Mouse (Mus musculus) lung, postnatal 10 days (tissue): ENCODE data around the gene Cpa4.

Experiments used
- DNase-seq: peaks from one replicate; pipeline ENCODE4 v3.0.0; 2021

Gene Cpa4

DNA sequence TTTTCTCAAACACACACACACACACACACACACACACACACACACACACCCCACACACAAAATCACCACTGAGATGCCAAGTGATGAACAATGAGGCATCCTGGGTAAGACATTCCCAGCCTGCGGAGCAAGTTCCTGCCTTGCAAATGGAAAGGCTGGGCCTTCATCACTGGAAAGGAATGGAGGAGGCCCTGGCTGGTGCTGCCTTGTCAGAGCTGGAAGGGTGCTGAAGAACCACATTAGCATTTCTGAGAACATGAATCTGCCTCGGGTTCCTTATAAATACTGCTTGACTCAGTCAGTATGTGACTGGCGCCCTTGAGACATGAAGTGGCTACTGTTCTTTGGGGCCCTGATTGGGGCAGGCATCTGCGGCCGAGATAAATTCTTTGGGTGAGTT, at the start of gene Cpa4:
Cpa4 (plus strand) TSS at position 301 of the 400 bp plus-strand sequence.
- no peak for DNase-seq

DNA sequence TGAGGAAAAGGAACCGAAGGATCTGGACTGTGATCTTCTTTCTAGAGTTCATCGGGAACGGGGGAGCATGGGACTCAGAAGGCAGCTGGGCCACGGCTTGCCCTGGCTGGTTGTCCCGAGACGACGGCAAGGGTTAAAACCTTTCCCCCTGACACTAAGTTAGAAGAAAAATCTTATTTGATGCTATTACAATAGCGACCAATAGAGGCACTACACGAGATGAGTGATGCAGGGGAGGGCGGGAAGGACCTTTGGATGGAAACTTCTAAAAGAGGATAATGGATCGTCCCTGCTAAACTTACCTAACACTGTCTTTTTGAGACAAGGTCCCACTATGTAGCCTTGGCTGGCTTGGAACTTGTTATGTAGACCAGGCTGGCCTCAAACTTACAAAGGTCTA, 47.8 kb upstream of the Cpa4 start:
- DNase-seq = no peak

DNA sequence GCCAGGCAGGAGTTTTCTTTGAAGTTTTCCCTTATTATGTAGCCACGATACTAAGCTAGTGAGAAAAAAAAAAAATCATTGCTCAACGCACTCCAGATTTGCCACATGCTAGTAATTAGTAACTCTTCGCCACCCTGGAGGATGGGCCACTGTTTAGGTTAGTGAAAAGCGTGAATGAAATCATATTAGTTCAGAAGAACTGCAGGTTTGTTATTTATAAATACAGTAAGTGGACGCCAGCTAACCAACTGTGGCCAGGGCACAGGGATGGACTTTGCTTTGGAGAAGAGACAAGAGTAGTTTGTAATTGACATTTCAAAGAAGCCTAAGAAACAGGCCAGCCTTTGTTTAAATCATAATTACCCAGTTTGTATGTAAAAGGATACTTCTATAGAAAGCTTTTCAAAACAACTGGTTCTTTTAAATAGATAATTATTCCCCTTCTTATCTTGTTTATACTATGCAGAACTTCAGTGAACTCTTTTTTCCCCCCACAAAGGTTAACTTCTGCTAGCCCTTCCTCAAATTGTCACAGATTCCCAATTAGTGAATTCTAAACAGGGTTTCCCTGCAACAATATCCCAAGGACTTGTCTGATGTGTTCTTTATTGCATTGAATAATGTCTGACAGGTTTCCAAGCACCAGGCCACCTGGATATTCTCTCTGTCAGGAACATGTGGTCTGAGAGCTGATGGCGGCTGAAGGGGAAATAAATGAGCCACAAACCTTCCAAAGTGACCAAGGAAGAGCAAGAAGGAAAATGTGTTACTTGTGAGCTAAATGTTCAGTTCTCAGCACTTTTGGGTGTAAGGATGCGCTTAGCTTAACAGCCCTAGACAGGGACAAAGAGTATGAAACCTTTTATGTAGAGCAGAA, 42.5 kb upstream of the Cpa4 start:
- DNase-seq = no peak

DNA sequence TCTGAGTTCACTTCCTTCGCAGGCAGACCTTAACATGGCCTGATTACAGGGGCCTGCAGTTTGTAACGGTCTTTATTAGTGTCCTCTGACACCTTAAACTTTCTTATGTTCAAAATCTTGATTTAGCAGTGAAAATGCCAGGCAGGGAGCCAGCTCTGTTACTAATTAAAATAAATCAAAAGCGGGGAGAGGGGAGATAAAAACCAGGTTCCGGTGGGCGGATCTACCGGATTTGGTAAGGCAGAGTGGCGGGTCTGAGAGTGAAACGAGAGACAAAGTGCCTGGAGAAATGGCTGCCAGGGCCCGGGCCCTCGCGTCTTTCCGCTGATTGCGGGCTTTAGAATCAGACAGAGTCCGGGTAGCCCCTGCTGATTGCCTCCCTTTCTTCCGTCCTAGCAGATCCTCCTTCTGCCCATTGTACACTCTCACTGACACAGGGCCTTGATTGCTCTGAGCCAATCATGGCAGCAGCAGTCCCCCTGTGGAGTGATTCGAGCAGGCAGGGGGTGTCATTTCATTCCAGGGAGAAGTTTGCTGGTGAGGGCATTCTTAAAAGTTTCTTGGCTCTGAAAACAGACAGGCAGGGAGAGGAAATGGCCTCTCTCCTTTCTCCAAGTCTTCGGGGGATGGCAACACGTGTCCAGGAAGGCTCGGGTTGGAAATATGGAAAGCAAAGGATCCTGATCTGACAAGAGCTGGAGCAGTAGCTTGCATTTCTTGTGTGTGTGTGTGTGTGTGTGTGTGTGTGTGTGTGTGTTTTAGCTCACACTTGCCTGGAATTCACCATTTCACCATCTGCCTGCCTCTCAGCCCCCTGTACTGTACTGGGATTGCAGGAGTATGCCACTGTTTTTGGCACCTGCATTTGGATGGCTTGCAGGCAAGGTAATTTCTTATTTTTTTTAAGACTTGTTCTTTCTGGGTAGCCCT, 41.3 kb upstream of the Cpa4 start:
- peak; percentile 48 for DNase-seq

DNA sequence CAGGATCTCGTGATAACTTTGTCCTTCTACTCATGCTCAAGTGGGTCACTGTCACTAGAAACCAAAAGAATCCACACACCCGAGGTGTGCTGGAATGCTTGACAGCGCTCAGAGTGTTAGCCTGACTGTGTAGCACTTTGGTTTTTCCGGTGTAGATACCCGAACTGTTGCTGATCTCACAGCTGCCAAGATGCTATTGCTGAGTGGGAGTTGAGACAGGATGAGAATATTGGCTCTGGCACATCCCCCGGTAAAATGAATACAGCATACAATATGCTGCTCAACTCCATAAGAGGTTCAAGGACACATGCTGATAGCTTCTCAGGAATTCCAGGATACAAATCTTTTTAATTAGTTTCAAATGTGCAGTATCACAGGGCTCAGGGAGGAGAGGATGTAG, 39.4 kb upstream of the Cpa4 start:
- no peak for DNase-seq

DNA sequence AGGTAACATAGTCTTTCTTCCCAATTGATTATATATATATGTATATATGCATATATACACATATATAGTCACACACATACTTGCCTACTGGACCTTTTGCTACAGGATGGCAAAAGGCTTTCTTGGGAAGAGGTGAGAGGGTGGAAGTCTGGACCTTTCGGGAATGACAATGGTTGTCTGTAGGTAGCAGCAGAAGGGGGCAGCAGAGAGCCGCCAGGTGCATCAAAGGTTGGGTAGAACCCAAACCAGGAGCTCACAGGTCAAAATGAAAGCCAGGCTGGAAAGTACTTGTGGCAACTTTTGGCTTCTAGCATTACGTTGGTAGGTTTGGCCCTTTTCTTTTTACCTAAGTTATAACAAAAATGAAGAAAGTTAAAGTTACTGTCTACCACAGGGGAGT, 32.8 kb upstream of the Cpa4 start:
- DNase-seq = peak; percentile 46

DNA sequence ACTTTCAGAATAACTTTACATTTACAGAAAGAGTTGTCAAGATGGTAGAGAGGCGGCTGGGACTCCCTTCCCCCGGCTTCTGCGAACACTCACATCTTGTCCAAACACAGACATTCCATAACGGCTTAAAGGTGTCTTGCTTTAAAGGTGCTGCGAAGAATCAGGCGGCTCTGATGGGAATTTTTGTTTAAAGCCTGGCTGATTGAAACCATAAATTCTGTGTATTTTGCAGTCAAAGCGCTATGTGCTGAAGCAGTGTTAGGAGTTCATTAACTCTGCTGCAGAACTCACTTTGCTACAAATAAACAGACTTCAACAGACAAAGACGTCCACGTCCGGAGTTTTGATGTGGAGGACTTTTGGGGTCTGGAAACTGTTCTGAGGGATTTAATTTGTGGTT, 29.9 kb upstream of the Cpa4 start:
- no peak for DNase-seq

DNA sequence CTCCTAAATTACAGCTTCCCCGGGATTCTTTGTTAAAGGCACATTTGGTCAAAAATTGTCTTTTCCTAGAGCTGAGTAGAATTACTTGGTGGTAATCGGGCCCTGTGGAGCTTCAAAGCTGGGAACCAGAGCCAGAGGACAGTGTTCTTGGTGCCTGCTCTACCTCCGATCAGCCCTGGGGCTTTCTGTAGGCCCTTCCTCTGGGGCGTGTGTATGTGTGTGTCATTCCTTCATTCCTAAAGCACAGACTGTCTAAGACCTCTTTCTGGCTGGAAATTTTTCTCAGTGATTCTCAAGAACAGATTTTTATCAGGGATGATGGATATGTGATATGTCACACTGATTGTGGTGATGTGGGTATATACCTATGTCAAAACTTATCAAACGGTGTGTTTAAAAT, 29.4 kb upstream of the Cpa4 start:
- DNase-seq = no peak

DNA sequence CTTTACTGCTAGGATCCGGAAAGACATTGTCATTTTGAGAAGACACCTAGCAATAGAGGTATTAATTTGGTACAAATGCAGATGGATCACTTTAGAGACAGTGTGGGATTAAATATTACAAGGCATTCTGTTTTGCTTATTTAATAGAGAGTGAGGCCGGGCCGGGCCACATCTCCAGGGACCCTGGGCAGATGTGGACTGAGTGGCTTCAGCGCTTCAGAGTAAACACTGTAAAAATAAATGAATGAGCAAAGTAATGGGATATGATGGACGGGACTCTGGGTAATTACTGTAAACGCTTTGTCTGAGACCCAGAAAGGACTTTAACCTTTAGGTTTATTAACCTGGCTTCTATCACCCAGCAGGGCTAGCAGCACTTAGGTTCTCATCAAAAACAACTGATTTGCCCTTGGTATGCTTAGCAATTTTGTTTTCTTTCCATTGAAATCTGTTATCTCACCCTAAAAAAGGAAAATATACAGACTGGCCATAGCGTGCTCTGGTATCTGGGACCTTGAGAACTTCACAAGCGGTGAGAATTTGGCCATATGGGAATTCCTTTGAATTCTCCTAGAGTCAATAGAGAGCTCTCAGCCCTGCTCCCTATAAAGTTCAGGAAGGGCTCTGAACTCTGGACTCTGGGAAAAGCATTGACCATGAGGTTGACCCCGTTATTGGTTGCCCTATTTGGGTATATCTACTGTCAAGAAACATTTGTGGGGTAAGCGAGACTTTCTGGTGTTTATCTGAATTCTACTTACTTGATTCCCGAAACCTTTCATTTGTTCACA, 27.0 kb upstream of the Cpa4 start, which contains the start of gene Cpa2:
Cpa2 (plus strand) TSS at position 574 of the 791 bp plus-strand sequence.
- DNase-seq = no peak

DNA sequence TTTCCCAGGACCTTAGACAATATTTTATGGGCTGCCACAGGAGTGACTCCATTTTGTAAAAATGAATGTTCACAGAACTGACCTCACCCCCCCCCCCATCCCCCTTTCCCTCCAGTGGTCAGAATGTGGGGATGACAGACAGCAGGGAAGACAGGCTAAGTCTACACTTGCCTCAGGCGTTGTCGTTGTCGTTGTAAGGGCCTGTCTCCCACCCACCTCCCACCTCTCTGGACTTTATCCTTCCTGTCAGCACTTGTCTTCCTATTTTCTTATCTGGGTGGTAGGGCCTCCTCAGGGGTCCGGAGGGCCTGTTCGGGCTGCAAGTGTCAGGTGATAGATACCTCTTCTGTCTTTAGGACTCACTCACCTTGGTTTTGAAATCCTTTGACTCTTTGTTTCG, 25.9 kb upstream of the Cpa4 start:
- no peak for DNase-seq

DNA sequence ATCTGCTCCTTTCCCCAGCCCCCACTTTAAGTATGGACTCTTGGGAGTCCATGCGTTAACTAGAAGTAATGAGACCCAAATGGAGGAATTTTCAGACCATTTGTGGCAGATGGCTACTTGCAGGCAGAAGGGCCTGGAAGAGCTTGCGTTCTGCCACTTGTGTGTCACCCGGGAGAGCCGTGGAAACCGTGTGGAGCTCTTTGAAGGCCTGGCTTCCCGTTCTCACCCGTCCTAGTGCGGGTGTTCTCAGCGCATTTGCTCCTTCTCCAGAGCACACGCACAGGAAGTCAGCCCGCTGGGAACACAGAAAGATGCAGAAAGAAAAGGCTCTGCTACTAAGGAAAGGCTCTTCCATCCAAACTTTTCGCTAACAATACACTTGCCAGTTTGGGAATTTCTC, 25.1 kb upstream of the Cpa4 start:
- DNase-seq = no peak

DNA sequence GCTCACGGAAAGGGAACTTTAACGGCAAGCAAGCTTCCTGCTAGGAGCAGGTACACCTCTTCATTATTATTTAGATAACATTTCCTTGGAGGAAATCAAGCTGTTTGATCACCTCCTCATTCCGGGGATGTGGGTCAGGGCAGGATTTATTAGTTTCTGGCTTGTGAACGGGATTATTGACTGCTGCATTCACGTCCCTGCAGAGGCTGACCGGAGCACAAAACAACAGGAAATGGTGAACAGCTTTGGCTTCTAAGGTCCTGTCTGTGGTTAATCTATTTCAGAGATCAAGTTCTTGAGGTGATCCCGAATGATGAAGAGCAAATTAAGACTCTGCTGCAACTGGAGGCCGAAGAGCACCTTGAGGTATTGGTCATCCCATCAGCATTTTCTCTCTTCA, 24.3 kb upstream of the Cpa4 start:
- no peak for DNase-seq

DNA sequence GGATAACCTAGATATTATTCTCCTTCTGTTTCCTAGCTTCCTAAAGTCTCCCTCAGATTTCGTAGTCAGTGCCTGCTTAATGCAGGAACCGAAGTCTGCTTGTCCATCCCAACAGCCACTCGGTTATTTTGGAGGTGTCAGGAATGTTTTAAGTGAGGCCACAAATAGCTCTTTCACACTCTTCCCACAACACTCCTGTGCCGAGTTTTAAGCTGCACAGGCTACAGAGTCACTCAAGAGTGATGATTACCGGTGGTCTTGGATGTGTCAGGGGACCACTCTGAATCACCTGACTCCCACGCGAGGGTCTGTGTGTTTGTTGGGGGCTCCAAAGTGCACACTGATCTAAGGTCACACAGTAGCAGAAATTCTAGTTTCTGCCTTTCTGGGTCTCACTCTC, 22.5 kb upstream of the Cpa4 start:
- DNase-seq = no peak

DNA sequence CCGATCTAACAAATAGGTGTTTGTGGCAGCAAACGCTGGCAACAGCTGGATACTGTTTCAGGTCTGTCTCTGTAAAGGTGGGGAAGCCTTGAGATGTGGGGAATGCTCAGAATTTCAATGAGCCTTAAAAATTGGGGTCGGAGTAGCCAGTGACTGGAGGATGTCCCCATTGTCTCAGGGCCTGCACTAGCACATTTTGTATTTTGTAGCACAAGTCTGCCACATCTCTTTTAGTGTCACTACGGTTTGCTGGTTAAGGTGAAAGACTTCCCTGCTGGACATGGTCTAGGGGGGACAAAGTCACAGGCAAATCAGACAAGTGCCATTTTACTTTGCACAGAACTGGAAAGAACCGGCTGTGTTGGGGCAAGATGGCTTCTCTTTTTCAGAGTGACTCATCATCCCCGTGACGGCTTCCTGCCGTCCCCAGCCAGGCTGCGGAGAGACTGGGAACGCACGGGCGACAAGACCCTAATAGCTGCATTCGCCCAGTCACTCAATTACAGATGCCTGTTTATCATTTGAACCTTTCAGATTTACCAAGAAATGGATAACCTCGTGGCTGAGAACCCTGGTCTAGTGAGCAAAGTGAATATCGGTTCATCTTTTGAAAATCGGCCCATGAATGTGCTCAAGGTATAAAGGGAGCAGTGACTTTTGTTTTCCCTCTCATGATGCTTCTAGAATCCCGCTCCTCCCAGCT, 21.4 kb upstream of the Cpa4 start:
- peak; percentile 49 for DNase-seq

DNA sequence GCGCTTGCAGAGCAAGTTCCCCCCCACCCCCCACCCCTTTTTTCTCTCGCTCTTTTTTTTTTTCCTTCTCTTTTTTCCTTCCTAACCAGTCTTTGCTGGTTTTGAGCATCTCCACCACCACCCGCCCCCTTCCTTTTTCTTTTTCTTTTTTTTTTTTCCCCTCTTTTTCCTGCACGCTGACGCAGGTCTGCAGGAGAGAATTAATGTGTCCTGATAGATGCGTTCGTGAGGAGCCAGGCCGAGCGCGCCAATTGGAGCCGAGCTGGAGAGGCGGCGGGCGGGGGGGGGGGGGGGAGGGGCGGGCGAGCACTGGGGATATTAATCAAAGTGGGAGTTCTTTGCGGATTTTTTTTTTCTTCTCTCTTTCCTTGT, 20.9 kb upstream of the Cpa4 start:
- DNase-seq = peak; percentile 43

DNA sequence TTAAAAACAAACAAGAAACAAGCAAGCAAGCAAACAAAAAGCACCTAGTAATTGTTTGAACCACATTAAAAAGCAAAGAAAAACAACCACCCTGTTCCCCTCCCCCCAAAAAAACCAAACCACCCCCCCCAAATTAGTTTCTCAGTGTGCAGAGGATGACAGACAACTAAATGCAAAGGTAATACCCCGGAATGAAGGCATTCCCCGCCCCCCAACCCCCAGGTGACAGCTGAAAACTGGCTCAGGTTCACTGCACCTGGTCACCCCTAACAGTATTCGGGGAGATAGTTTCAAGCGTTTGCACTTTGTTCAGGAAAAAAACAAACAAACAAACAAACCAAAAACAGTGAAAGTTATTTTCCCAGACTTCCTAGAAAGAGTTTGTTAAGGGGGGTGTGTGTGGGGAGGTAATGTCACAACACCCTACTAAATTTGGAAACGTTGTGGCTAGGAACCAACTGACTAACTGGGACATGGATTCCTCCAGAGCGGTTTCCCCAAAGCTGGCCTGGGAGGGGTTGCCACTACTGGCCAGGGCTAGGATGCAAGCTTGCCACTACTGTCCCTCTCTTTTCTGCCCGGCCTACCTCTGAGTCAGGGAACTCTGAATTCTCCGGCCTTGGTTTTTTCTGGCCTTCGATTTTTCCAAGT, 20.4 kb upstream of the Cpa4 start:
- peak; percentile 62 for DNase-seq

DNA sequence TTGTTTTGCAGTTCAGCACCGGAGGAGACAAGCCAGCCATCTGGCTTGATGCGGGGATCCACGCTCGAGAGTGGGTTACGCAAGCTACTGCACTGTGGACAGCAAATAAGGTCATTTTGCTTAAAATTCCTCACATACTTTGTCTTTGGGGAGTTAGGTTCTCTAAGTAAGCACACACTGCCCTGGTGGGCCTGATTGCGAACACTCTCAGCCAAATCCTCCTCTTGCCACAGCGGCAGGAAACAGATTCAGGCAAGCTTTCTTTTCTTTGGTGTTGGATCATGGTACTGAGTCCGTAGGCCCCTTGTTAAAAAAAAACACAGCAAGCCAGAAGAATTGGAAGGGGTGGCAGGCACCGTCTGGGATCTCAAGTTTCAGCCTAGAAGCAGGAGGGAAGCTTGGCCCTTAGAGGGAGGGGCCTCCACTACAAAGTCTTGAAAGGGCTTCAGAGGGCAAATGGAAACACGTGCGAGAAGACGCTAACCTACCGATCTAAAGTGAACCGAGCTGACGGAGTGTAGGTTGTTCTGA, 18.9 kb upstream of the Cpa4 start:
- peak; percentile 11 for DNase-seq

DNA sequence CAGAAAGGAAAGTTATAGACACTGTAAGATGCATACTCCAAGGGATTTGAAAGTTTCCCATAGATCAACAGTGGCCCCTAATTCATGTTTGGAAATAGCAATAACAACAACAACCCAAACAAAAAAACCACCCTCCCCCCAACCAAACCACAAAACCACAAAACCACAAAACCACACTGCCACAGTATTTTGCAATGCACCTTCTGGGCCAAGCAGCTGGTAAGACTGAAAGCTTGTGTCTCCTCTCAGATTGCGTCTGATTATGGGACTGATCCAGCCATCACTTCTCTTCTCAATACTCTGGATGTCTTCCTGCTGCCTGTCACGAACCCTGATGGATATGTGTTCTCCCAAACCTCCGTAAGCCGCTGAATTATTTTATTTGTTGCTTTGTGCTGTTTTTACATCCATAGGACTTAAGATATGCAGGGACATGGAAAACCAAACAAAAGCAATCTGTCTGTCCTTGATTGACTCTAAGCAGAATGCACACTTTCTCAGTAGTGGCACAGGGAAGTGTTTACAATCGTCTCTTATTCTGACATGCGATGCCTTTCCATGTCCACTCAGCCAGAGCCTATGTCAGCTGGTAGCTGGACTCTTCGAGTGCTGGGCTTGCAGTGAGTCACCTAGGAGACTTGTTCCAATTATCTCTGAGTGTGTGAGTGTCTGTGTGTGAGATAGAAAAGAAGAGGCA, 17.5 kb upstream of the Cpa4 start:
- no peak for DNase-seq

DNA sequence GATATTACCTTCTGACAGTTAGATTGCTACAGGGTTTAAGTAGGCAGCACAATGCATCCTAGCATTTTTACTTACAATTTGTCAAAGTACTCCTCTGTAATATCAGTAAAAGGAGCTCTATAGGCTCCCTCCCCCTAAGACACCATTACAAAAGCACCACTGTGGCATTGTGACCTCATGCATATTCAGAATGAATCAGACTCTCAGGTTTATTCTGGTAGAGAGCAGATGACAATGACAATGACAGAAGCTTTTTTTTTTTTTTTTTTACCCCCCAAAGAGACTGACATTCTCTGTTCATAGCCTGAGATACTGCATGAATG, 17.0 kb upstream of the Cpa4 start:
- no peak for DNase-seq

DNA sequence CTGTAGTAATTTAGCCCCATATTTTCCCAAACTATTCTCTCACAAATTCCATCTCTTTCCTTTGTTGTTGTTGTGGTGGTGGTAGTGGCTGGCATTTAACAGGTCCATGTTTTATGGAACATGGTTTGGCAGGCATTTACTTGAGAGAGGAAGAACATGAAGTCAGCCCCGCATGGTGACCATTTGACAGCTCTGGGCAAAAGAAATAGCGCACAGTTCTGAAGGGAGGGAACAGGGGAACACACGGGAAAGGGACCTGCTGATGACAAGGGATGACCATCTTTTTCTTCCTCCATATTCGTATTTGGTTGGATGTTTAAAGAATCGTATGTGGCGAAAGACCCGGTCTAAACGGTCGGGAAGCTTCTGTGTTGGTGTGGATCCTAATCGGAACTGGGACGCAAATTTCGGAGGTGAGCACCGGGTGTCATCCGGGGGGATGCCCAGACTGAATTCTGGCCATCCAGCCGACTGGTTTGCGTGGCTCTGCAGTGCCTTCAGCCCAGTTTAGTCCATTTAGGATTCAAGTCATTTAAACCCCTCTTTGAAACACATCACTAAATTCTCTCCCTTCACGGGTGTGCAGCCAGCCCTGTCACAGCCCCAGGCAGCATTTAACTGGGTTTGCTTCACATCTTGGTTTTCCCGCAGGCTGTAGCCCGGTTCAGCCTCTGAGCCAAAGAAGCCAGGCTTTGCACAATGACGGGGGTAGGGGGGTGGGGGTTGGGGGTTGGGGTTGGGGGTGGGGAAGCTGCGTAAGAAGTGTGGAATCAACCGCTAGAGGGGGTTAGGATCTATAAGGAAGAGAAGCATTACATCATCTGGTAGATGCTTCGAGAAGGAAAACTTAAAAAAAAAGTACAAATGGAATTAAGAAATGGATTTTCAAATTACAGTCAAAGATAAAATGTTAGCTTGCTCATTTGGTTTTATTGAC, 16.3 kb upstream of the Cpa4 start:
- peak; percentile 41 for DNase-seq
